Mouse (Mus musculus): ENCODE results near the gene Stap2.

Stap2 gene

DNA sequence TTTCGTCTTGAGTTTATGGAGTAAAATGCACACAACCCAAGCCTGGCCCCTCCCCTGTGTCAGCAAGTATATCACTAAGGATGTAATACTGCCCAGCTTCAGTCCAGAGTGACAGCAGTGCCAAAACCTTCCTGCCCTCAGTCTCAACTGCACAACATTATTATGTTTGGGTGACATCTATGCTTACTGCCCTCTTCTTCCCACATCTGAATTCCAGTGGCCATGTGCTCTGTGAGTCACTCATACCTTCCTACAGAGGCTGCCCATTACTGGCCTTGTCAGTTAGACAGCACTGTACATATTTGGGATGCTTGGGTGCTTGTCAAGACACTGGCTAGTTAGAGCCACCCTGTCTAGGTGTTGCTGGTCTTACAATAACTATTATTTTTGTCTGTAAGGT lies 20.9 kb upstream of the Stap2 start:
- in situ Hi-C loops (cut with MboI, MseI): no loop called here

DNA sequence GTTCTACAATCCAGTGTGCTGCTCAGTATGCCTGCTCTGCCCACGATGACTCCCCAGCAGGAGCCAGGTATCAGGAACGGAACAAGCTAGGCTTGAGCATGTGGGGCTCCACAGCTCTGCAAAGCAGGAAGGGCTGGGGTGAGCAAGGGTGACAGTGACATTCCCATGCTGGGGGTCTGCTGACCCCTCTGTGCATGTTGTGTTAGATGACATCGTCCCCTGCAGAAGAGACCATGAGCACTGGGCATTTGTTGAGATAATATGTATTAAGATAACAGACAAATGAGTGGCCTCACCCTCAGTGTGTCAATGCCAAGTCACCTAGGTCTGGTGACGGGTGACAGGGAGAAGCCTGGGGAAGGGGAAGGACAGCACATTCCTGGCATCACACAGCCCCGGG lies 19.5 kb upstream of the Stap2 start:
- in situ Hi-C loops (cut with MboI, MseI): loop anchor here (25.0 kb wide), 1 partner anchor 1262 kb away; the partner anchor contains the start of gene Vav1

DNA sequence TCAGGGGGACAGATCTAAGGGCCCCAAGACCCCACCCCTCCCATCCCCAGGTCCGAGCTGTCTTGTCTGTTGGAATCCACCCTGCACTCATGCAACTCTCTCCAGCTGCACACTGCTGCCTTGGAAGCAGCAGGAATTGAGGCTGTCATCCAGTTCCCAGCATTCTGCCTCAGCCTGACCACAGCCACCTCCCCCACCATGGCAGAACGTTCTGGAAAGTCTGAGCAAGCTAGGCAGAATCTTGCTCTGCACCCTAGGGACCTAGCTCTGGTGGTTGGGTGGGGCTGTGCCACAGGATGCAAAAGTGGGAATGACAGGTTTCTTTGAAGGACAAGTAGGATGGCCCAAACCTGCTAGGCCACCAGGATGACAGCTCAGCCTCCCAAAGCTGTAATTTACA lies 19.1 kb upstream of the Stap2 start:
- in situ Hi-C loops (cut with MboI, MseI): loop anchor here (25.0 kb wide), 1 partner anchor 1263 kb away; the partner anchor contains the start of gene Vav1

DNA sequence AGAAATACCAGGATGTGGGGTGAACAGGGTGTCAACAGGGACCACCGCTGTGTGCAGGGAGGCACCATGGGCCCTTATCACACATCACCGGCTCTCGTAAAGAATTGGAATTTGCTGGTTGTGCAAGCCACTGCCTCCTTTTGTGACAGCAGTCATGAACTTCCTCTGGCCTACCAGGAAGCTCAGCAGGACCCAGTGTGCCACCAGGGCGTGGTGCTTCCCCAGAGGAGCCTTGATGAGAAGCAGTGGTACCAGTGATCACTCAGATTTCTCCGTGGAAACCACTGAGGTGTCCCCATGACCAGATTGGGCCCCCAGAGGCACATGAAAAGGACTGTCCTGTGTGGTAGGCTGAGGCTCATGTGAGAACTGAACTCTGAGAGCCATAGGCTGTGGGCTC lies 18.0 kb upstream of the Stap2 start:
- in situ Hi-C loops (cut with MboI, MseI): loop anchor here (25.0 kb wide), 1 partner anchor 1264 kb away; the partner anchor contains the start of gene Vav1

DNA sequence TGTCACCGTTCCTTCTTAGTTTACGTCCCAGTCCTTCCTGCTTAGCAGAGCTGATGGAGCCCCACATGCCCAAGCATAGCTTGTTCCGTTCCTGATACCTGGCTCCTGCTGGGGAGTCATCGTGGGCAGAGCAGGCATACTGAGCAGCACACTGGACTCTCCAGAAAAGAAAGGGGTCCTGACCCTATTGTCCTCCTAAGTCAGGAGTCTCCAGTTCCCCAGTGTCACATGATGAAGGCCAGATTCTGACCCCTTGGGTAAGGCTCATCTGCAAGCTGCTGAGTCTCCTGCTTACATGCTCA lies 17.6 kb upstream of the Stap2 start:
- in situ Hi-C loops (cut with MboI, MseI): loop anchor here (25.0 kb wide), 1 partner anchor 1264 kb away; the partner anchor contains the start of gene Vav1

DNA sequence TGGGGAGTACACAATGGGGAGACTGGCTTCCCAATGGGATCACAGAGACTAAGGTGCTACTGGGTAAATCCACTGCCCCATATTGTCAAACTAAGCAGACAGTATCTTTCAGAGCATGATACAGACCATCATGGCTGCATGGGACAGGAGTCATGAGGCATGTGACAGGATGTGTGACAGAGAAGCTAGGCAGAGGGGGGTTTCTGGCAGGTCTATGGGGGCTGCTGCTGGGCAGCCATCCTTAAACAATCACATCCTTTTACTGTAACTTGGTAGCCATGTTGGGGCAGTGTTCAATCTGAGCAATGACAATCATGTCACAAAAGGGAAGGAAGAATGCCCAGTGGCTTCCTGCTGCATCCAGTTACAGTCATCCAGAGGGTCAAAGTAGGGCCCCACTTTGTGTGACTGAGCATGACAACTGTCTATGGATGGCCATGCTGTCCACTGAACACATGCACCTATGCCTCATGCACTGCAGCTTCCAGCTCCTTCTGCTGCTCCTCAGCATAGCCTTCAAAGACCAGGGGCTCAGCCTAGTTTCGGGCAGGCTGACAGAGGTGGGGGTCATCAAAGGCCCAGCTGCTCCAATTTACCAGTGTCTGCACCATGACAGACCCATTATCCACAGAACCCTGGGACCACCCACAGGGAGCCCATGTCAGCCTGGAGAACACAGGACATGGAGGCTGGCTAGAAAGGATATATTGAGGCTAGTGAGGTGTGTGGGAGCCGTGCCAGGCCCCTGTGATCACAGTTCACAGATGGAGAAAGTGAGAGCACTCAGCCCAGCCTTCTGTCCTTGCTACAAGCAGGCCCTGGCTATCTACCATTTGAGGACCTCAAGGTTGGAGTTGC lies 17.0 kb upstream of the Stap2 start:
- in situ Hi-C loops (cut with MboI, MseI): loop anchor here (25.0 kb wide), 1 partner anchor 1265 kb away; the partner anchor contains the start of gene Vav1

DNA sequence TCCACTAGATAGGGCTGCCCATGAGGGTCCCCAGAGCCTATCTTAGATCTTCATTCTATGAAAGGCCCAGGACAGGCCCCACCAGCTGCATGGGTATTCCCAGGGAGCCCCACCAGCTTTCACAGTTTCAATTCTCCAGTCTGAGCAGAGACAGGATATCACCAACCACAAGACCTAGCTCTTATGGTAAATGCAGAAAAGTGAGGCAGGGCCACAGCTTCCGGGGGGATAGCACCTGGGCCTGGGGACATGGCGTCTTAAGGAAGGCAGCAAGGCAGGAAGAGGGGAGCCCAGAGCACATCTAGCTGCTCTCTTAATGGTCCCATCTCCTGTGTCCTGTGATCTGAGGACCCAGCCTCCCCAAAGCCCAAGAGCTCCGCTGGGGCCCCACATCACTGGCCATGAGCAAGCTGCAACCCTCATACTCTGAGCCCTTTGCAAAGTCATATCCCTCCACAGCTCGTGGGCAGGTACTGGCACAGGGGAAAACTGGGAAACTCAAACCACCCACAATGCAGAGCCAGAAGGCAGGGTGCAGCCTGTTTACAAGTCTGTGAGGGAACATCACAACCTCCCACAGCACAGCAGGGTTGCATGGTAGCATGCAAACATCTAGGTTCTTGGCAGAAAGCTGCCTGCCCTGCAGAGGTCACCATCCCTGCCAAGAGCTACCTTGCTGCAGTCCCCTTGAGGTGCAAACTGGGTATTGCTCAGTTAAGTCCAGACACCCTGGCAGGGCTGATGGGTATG lies 16.0 kb upstream of the Stap2 start:
- in situ Hi-C loops (cut with MboI, MseI): loop anchor here (25.0 kb wide), 1 partner anchor 1266 kb away; the partner anchor contains the start of gene Vav1

DNA sequence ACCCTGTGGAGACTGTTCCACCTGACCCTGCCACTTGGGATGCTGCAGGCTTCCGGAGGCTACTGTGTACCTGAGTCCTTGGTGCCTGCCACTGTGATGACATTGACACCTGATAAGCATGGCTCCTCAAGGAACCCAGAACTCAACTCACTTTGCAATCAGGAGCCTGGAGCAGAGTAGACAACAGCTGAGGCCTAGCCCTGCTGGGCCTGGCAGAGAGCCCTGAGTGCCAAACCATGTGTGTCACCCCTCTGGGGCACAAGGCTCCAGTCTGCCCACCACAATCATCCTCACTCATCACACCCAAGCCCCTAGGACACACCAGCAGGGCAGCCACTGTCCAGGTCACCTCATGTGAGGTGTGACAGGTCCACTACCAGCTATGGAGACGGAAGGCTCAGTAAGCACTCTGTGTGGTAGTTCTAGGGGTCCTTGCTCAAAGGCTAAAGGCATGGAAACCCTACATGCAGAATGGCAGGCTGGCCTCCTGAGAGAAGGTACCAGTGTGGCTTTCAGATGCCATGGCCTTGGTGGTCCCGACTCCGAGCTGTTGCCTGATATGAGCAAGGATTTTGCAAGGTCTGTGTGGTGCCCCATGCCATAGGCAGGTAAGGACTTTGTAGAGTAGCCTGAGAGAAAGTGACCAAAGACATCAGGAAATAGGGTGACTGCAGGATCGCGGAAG lies 15.2 kb upstream of the Stap2 start:
- in situ Hi-C loops (cut with MboI, MseI): loop anchor here (25.0 kb wide), 1 partner anchor 1267 kb away; the partner anchor contains the start of gene Vav1

DNA sequence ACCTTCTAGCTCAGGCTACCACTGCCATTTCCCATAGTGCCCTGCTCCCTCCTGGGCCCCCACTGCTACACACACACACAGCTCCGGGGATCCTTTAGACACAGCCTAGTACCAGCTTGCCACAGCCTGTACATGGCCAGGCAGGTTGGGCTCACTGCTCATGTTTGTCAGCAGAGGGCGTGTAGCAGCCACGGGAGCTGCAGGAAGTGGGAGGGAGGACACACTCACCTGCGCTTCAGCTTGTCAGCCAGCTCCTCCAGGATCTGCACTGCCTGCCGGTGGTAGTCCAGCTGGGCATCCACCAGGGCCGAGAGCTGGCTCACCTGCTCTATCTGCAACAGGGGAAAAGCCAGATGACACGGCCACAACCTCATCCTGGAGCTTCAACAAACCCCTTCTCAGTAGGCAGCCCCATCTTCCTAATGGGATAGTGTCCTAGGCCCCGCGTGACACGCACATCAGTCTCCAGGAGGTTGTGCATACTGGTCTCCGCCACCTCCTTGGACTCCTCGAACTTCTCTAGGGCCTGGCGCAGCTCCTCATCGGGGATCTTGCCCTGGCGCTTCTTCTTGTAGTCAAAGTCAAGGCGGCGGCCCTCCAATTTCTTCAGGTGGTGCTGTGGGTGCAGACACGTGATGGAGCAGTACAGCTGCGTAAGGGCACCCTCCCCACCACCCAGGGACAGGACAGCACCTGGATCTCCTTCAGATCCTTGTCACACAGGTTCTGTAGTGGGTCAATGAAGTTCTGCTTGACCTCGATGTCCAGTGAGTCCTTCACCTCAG lies 13.2 kb upstream of the Stap2 start:
- in situ Hi-C loops (cut with MboI, MseI): loop anchor here (25.0 kb wide), 1 partner anchor 1269 kb away; the partner anchor contains the start of gene Vav1

DNA sequence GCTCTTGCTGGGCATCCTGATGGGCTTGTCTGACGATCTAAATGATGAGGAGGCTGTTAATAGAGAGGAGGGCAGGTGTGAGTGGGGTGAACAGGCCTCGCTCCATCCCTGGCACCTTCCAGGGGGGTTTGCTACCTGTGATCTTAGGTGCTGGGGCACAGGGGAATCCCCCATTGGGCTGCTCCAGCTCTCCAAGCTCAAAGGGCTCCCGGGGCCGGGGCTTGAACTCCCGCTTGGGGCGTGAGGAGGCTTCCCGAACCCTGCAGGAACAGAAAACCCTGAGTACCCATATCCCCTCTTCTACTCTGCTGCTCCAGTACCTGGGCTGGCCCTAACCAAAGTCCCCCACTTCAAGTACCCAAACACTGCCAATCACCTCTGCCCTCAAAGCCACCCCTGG lies 12.5 kb upstream of the Stap2 start:
- in situ Hi-C loops (cut with MboI, MseI): loop anchor here (25.0 kb wide), 1 partner anchor 1269 kb away; the partner anchor contains the start of gene Vav1

DNA sequence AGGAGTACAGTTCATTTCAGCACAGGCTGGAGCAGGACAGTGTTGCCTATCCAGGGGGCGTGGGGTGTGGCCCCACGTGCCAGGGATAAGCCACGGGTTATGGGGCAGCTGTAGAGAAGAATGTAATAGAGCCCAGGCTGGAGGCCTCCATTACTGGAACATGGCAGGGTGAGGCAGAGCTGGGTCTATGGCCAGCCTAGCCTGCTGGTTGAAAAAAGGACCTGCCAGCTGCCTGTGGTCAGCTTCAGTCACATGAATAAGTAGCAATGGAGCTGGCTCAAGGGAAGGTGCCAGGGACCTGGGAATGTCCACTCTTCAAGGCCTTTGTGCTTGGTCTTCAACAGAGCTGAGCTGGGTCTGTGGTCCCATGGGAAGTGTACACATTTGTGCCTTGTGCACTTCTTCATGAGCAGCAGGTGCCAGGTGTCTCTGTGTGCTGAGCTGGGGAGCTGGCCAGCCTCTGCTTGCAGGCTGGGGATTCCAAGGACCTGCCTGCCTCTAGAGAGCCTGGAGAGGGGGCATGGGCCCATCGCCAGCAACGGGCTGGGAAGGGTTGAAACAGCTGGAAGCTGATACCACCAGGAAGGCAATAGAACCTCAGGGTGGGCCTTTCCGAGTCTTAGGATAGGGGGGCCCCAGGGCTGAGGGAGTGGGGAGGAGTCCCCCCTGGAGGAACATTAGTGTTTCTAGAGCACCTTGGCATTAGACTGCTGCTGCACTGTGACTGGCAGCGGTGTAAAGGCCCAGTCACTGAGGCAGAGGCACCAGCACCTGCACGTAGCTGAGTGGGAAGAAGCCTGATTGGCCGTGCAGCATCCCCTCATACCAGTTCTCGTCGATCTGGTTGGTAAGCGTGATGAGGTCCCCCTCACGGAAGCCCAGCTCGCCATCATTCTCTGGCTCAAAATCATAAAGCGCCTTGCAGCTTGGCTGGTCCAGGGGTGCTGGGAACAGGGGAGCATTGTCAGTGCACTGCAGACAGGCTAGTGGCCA lies 11.7 kb upstream of the Stap2 start:
- in situ Hi-C loops (cut with MboI, MseI): loop anchor here (25.0 kb wide), 1 partner anchor 1270 kb away; the partner anchor contains the start of gene Vav1

DNA sequence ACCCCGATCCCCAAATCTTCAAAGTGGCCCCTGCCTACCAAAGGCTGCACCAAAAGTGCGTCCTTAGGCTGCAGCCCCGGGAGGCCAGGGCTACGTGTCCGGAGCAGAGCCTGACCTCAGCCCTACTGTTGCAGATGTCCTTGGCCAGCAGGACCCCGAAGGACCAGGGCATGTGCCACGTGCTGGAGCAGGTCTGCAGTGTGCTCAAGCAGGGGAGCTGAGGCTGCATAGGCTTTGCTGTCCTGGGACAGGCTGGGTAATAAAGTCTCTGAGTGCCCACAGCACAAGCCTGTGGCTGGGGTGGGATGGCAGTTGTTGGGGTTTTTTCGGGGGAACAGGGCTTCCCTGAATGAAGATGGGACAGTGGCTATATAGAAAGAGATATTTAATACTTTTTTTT lies 11.0 kb upstream of the Stap2 start:
- in situ Hi-C loops (cut with MboI, MseI): loop anchor here (25.0 kb wide), 1 partner anchor 1271 kb away; the partner anchor contains the start of gene Vav1

DNA sequence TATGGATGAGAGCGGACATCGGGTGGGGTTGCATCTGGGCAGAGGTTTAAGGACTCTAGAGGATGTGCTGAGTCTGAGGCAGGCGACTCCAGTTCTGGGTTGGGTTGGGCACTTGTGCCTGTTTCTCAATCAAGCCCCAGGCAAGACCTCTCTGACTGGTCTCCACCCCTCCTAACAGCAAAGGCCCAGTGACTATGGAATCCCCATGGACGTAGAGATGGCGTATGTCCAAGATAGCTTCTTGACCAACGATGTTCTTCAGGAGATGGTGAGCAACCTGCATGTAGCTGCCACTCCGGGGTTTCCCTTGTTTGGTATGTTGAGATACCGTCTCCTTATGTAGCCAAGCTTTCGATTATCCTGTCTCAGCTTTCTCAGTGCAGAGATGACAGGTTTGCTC lies 9.9 kb upstream of the Stap2 start:
- in situ Hi-C loops (cut with MboI, MseI): loop anchor here (25.0 kb wide), 1 partner anchor 1272 kb away; the partner anchor contains the start of gene Vav1

DNA sequence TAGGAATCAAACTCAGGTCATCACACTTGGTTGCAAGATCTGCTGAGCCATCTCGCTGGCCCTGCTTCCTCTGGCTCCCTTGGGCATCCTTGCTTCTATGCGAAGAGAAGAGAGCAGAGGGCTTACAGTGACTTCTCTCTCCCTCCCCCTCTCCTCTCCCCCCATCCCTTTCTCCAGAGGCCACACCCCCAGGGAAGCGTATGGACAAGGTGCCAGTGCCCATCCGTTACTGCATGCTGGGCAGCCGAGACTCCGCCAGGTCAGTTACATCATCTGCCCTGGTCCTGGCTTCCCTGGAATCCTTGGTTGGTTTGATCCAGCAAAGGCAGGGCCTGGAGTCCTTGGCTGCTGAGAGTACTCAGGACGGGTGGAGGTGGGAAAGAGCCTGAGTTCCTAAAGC lies 6.1 kb upstream of the Stap2 start:
- in situ Hi-C loops (cut with MboI, MseI): loop anchor here (25.0 kb wide), 1 partner anchor 1276 kb away; the partner anchor contains the start of gene Vav1

DNA sequence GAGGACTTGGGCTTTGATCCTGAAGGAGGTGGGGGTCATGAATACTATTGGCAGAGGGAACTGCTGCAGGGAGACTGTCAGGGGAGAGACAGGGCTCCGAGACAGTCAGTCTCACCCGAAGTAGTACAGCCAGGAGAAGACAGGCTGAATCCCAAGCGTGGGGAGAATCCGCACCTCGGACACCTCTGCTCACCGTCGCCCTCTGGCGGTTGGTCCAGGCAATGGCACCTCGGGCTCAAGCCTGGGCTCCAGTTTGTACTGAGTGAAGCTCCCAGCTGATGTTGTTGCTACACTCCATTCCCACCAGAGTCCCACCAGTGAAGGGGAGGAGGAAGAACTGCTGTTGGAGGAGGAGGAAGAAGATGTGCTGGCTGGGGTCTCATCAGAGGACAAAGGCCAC lies 5.3 kb upstream of the Stap2 start:
- in situ Hi-C loops (cut with MboI, MseI): loop anchor here (25.0 kb wide), 1 partner anchor 1277 kb away; the partner anchor contains the start of gene Vav1

DNA sequence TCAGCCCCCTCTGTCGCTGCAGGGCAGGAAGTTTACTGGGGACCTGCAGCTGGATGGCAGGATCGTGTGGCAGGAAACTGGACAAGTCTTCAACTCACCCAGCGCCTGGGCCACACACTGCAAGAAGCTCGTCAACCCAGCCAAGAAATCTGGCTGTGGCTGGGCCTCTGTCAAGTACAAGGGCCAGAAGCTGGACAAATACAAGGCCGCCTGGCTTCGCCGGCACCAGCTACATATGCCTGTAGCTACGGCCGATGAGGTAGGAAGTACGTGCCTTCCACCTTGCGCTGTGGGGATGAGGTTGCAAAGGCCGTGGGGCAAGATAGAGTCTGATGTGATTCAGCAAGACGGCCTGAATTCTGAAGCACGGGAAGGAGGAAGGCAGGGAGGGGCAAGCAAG lies 4.9 kb upstream of the Stap2 start:
- in situ Hi-C loops (cut with MboI, MseI): loop anchor here (25.0 kb wide), 1 partner anchor 1277 kb away; the partner anchor contains the start of gene Vav1

DNA sequence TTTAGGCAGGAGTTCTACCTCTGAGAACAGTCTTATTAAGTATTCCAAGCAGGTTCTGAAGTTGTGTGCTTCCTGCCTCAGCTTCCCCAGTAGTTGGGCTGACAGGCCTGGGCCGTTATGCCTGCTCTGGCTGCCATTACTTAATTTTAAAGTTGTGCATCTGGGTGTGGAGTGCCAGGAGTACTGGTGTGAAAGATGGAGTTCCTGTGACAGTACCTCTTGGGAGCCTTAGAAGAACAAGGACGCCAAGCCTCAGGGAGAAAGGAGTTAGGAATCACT lies 4.5 kb upstream of the Stap2 start:
- in situ Hi-C loops (cut with MboI, MseI): loop anchor here (5.0 to 25.0 kb wide), 3 partner anchors 1277 to 1868 kb away; partner anchors contain the start of gene Vav1

DNA sequence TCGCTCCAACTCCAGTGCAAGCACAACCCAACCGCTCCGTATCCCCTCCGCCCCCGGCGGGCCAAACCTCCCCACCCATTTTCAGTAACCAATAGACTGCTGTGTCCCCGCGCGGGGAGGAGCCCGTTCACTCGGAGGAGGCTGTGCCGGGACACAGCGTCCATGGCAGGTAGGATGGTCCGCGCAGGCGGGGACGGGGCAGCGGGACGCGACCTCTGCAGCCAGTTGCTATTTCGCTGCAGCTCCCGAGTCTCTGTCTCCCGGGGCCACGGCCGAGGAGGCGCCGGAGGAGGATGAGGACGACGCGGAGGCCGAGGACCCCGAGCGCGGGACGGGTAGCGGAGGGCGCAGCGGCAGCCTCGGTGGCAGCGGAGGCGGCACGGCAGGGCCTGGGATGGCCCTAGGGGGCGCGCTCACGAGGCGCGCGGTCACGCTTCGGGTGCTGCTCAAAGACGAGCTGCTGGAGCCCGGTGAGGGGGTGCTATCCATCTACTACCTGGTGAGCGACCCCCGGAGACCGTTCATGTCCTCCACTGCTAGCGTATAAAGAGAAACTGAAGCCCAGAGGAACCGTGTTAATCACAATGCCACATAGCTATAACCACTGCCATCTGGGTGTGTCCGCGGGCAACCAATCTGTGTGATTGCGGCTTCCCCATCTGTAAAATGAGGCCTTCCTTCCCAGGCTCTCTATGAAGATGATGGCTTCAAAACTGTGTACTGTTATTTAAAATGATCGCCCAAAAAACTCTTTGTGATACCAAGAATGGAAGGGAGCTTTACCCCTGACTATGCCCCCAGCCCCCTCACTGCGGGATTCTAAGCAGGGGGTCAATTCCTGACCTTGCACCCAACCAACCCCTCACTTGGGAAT lies 3.9 kb upstream of the Stap2 start:
- in situ Hi-C loops (cut with MboI, MseI): loop anchor here (5.0 to 25.0 kb wide), 3 partner anchors 1278 to 1867 kb away; partner anchors contain the start of gene Vav1
